Mouse (Mus musculus) forebrain, embryonic 11.5 days (tissue): Measurements from ENCODE around the gene Smyd4. TPM values are rescaled to one million over a fixed set of nuclear protein-coding genes. Genes with fewer than 3 reads are reported as not detected.

Source experiments
- ATAC-seq: fragments of 200-750 bp; cut with Nextera tagmentation; replicated peaks from 2 replicates; pipeline ENCODE4 v1.8.0; 2017; ENCODE audit warnings: moderate TSS enrichment; ENCODE audit not compliant: low FRiP score
- DNase-seq: peaks from one replicate; pipeline ENCODE4 v3.0.0-alpha.2; 2017; ENCODE audit warnings: low spot score
- H3K27ac ChIP-seq: fragments of 300-500 bp; sonication (generic); 2 replicates; pipeline ENCODE4 v1.5.1; 2014; ENCODE audit warnings: low read depth, low read length
- H3K27me3 ChIP-seq: fragments of 300-500 bp; sonication (generic); 2 replicates; pipeline ENCODE4 v1.6.1; 2014; ENCODE audit warnings: mild to moderate bottlenecking, low read length, mixed read lengths; ENCODE audit not compliant: control insufficient read depth, insufficient read depth
- H3K36me3 ChIP-seq: fragments of 300-500 bp; sonication (generic); 2 replicates; pipeline ENCODE4 v1.6.1; 2014; ENCODE audit warnings: mild to moderate bottlenecking, low read length, moderate library complexity, mixed read lengths; ENCODE audit not compliant: control insufficient read depth, insufficient read depth
- H3K4me1 ChIP-seq: fragments of 300-500 bp; sonication (generic); replicated peaks from 2 replicates; pipeline ENCODE4 v1.6.1; 2014; ENCODE audit warnings: low read length, mixed read lengths; ENCODE audit not compliant: control insufficient read depth, insufficient read depth
- H3K4me2 ChIP-seq: fragments of 300-500 bp; sonication (generic); 2 replicates; pipeline ENCODE4 v1.6.1; 2014; ENCODE audit warnings: low read depth, mild to moderate bottlenecking, low read length, moderate library complexity, mixed read lengths; ENCODE audit not compliant: severe bottlenecking
- H3K4me3 ChIP-seq: fragments of 300-500 bp; sonication (generic); 2 replicates; pipeline ENCODE4 v1.5.1; 2014; ENCODE audit warnings: low read depth, low read length
- H3K9ac ChIP-seq: fragments of 300-500 bp; sonication (generic); 2 replicates; pipeline ENCODE4 v1.6.1; 2014; ENCODE audit warnings: low read length
- H3K9me3 ChIP-seq: fragments of 300-500 bp; sonication (generic); 2 replicates; pipeline ENCODE4 v1.6.1; 2016; ENCODE audit warnings: low read length, mixed read lengths; ENCODE audit not compliant: control insufficient read depth
- WGBS: fragments of 180-500 bp; shearing (Covaris S2); extraction: QIAGEN DNeasy Blood & Tissue Kit; methylation state at CpG from one replicate; pipeline ENCODE4 v1.1.7; 2014; 5-methylcytosine and 5-hydroxymethylcytosine counted together
- polyA plus RNA-seq: library from polyadenylated mRNA; unstranded; fragments of >200 nt; fragmentation: Nextera tagmentation; extraction: Ambion mirVana; gene quantifications from 2 replicates; pipeline ENCODE4 v1.2.1, GENCODE M21; 2014

Smyd4 gene
- polyA plus RNA-seq, 1 experiment from 2014 or later: 20.0 TPM

- Histone ChIP-seq H3K4me1 (no peaks in the 10 kb centered on the region), H3K9ac (no peak overlapping the region), H3K4me2 (no peak overlapping the region), H3K36me3 (no peaks in the 10 kb centered on the region; the same call in 1 of the 2 replicates), H3K27me3 (no peaks in the 10 kb centered on the region), H3K4me3 (no peak overlapping the region), H3K9me3 (no peaks in the 10 kb centered on the region), H3K27ac (no peak overlapping the region)
- 78% methylated on average over 14 of the region's 14 CpGs for WGBS
- ATAC-seq (no peak), DNase-seq (no peak)
Measured at GRCm38 (mm10) chr11:75318351-75319221, 29.6 kb upstream of the Smyd4 start.

- 71% methylated on average over 5 of the region's 5 CpGs for WGBS
- no peak overlapping the region for H3K4me3 ChIP-seq
- H3K9me3 ChIP-seq: no peaks in the 10 kb centered on the region
- H3K27me3 ChIP-seq: no peaks in the 10 kb centered on the region
- no peaks in the 10 kb centered on the region for H3K4me1 ChIP-seq
- H3K36me3 ChIP-seq: no peaks in the 10 kb centered on the region; the same call in 1 of the 2 replicates
- H3K9ac ChIP-seq: no peak overlapping the region
- DNase-seq: no peak
- no peak overlapping the region for H3K27ac ChIP-seq
- ATAC-seq: no peak
- H3K4me2 ChIP-seq: no peak overlapping the region
Measured at GRCm38 (mm10) chr11:75319246-75319645, 29.0 kb upstream of the Smyd4 start.

DNA sequence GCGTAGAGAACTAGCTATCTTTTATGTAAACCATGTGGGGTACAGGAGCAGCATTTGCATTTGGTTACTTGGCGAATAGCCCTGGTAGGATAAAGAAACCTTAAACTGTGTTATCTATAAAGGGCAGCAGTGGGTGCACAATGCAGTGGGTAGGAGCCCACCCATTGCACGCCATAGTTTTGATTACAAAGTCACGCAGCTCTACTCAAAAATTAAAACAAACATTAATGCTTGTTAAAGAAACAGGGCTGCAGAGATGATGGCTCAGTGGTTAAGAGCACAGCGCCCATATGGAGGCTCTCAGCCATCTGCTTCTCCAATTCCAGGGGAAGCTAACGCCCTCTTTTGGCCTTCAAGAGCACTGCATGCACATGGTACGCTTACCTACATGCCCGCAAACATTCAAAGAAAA, 24.9 kb upstream of the Smyd4 start:
- no peaks in the 10 kb centered on the region for H3K27me3 ChIP-seq
- no peak for ATAC-seq
- H3K4me3 ChIP-seq: no peak overlapping the region
- H3K4me1 ChIP-seq: no peaks in the 10 kb centered on the region
- no peaks in the 10 kb centered on the region for H3K36me3 ChIP-seq
- WGBS: 84% methylated on average over 8 of the region's 8 CpGs
- DNase-seq: no peak
- H3K27ac ChIP-seq: no peak overlapping the region
- no peak overlapping the region for H3K4me2 ChIP-seq
- H3K9me3 ChIP-seq: no peaks in the 10 kb centered on the region
- H3K9ac ChIP-seq: no peak overlapping the region

GRCm38 (mm10) chr11:75324433-75324832, 23.8 kb upstream of the Smyd4 start:
- ATAC-seq (no peak), DNase-seq (no peak)
- no peak overlapping the region for H3K9ac ChIP-seq
- H3K36me3 ChIP-seq: no peaks in the 10 kb centered on the region
- no peak overlapping the region for H3K27ac ChIP-seq
- H3K9me3 ChIP-seq: no peaks in the 10 kb centered on the region
- 90% methylated on average over 2 of the region's 2 CpGs for WGBS
- no peak overlapping the region for H3K4me3 ChIP-seq
- no peak overlapping the region for H3K4me2 ChIP-seq
- no peaks in the 10 kb centered on the region for H3K4me1 ChIP-seq
- H3K27me3 ChIP-seq: no peaks in the 10 kb centered on the region

GRCm38 (mm10) chr11:75325116-75325968, 22.9 kb upstream of the Smyd4 start:
- Histone ChIP-seq H3K9ac (no peak overlapping the region), H3K27ac (no peak overlapping the region), H3K4me3 (no peak overlapping the region), H3K4me1 (no peaks in the 10 kb centered on the region), H3K36me3 (no peaks in the 10 kb centered on the region), H3K4me2 (no peak overlapping the region), H3K27me3 (no peaks in the 10 kb centered on the region), H3K9me3 (no peaks in the 10 kb centered on the region)
- ATAC-seq: no peak
- DNase-seq: no peak
- 90% methylated on average over 16 of the region's 16 CpGs for WGBS

GRCm38 (mm10) chr11:75325969-75326311, 22.3 kb upstream of the Smyd4 start:
- DNase-seq (no peak), ATAC-seq (no peak)
- Histone ChIP-seq H3K27me3 (no peaks in the 10 kb centered on the region), H3K4me2 (no peak overlapping the region), H3K36me3 (no peaks in the 10 kb centered on the region), H3K4me1 (no peaks in the 10 kb centered on the region), H3K27ac (no peak overlapping the region), H3K4me3 (no peak overlapping the region), H3K9me3 (no peaks in the 10 kb centered on the region), H3K9ac (no peak overlapping the region)
- 88% methylated on average over 7 of the region's 7 CpGs for WGBS

DNA sequence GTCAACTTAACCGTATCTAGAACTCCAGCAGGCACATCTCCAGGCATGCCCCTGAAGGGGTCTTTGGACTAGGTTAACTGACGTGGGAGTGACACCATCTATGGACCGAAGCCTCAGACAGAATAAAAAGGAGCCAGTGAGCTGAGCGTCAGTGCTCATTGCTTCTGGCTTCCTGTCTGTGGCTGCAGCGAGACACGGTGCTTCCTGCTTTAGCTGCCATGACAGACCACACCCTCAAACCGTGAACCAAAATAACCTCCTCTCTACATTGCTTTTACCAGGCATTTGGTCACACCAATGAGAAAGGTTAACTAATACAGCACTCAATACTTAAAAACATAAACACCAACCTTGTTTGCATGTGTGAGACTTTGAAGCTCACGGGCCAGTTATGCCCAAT, 11.6 kb upstream of the Smyd4 start:
- no peaks in the 10 kb centered on the region for H3K9me3 ChIP-seq
- H3K4me3 ChIP-seq: no peak overlapping the region
- WGBS: 88% methylated on average over 8 of the region's 8 CpGs
- no peaks in the 10 kb centered on the region for H3K4me1 ChIP-seq
- H3K4me2 ChIP-seq: no peak overlapping the region
- no peak for ATAC-seq
- H3K36me3 ChIP-seq: peaks cover 8% of the 10 kb centered on the region
- H3K9ac ChIP-seq: no peak overlapping the region
- no peaks in the 10 kb centered on the region for H3K27me3 ChIP-seq
- no peak for DNase-seq
- no peak overlapping the region for H3K27ac ChIP-seq

GRCm38 (mm10) chr11:75337246-75337645, 11.0 kb upstream of the Smyd4 start:
- Histone ChIP-seq H3K4me2 (no peak overlapping the region), H3K4me1 (no peaks in the 10 kb centered on the region), H3K9me3 (no peaks in the 10 kb centered on the region), H3K36me3 (peaks cover 8% of the 10 kb centered on the region), H3K27ac (no peak overlapping the region), H3K9ac (no peak overlapping the region), H3K27me3 (no peaks in the 10 kb centered on the region), H3K4me3 (no peak overlapping the region)
- 90% methylated on average over 7 of the region's 7 CpGs for WGBS
- DNase-seq (no peak), ATAC-seq (no peak)
